Mouse (Mus musculus): Measurements from ENCODE around the gene Clptm1l.

- no peak for TF ChIP-seq CTCF (conservative IDR thresholded peaks at IDR 0.05; ENCODE audit: insufficient read depth, insufficient read length, low read depth, low read length)
- TF ChIP-seq POLR2A (IDR thresholded peaks at IDR 0.05; ENCODE audit: low read depth, low read length), result no peak
Observed at GRCm38 (mm10) chr13:73628586-73629113, 24.8 kb downstream of the Clptm1l start.
